Mouse (Mus musculus): Measurements from ENCODE around the gene Slc35f1. TPM values are rescaled to one million over a fixed set of nuclear protein-coding genes. Genes with fewer than 3 reads are reported as not detected.

Slc35f1 gene
- polyA plus RNA-seq, 1 experiment from 2014 or later, result 1.2 TPM

- H3K4me2 ChIP-seq, result no peak overlapping the region
- H3K4me1 ChIP-seq, result peaks cover 11% of the 10 kb centered on the region
- no peak for ATAC-seq (ENCODE audit: extremely low read depth, insufficient number of reproducible peaks, low FRiP score, low TSS enrichment)
- no peak overlapping the region for H3K9ac ChIP-seq
- WGBS, result 22% methylated on average over 3 of the region's 3 CpGs
- H3K4me3 ChIP-seq, result no peak overlapping the region
- no peaks in the 10 kb centered on the region for H3K36me3 ChIP-seq
- H3K27me3 ChIP-seq (replicated peaks), result no peaks in the 10 kb centered on the region
- no peaks in the 10 kb centered on the region for H3K9me3 ChIP-seq
- no peak overlapping the region for H3K27ac ChIP-seq (replicated peaks)
Measured at GRCm38 (mm10) chr10:53115028-53115427, 424.7 kb downstream of the Slc35f1 start.

- Histone ChIP-seq H3K4me2 (no peak overlapping the region), H3K4me3 (no peak overlapping the region), H3K36me3 (no peaks in the 10 kb centered on the region), H3K9ac (no peak overlapping the region), H3K27ac (replicated peaks) (no peak overlapping the region), H3K4me1 (peaks cover 11% of the 10 kb centered on the region), H3K9me3 (no peaks in the 10 kb centered on the region), H3K27me3 (replicated peaks) (no peaks in the 10 kb centered on the region)
- ATAC-seq (ENCODE audit: extremely low read depth, insufficient number of reproducible peaks, low FRiP score, low TSS enrichment), result no peak
- 73% methylated on average over 7 of the region's 7 CpGs for WGBS
Measured at GRCm38 (mm10) chr10:53115673-53116398, 425.5 kb downstream of the Slc35f1 start.

DNA sequence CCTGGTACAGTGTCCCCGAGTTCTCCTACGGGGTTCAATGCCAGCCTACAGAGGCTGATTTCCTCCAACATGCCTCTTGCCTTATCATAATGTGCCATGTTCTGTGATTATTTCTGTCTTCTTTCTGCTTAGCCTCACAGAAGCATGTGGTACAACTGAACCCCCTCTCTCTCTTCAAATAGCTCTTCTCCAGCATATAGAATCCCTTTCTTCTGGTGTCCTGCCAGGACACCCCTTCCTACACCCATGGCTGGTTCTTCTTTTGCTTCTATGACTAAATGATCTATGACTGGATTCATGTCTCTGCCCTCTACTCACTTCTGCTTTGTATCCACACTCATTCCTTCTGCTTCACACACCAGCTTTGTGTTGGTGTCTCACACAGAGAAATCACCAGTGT, 430.3 kb downstream of the Slc35f1 start:
- no peaks in the 10 kb centered on the region for H3K27me3 ChIP-seq (replicated peaks)
- H3K4me3 ChIP-seq, result no peak overlapping the region
- no peak overlapping the region for H3K27ac ChIP-seq (replicated peaks)
- peaks cover 8% of the 10 kb centered on the region for H3K4me1 ChIP-seq
- WGBS, result 70% methylated on average over 2 of the region's 2 CpGs
- H3K4me2 ChIP-seq, result no peak overlapping the region
- H3K9me3 ChIP-seq, result no peaks in the 10 kb centered on the region
- H3K9ac ChIP-seq, result no peak overlapping the region
- ATAC-seq (ENCODE audit: extremely low read depth, insufficient number of reproducible peaks, low FRiP score, low TSS enrichment), result no peak
- no peaks in the 10 kb centered on the region for H3K36me3 ChIP-seq

DNA sequence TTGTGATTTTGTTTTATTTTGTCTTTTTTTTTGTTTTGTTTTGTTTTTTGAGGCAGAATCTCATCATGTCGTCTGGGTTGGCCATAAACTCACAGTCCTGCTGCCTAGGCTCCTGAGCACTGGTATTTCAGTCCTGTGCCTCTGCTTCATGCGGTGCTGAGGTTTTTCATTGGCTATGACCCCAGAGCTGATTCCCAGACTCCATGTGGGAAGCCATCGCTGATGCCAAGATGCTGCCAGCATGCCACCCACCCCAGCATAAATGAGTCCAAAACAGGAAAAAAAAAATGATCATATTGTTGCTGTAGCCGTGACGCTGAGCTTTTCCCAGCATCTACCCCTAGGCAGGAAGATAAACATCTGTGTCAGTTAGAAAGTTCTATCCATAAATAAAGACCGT, 434.0 kb downstream of the Slc35f1 start:
- ATAC-seq (ENCODE audit: extremely low read depth, insufficient number of reproducible peaks, low FRiP score, low TSS enrichment), result no peak
- no peaks in the 10 kb centered on the region for H3K9me3 ChIP-seq
- H3K27ac ChIP-seq (replicated peaks), result no peak overlapping the region
- no peaks in the 10 kb centered on the region for H3K27me3 ChIP-seq (replicated peaks)
- H3K36me3 ChIP-seq, result no peaks in the 10 kb centered on the region
- no peaks in the 10 kb centered on the region for H3K4me1 ChIP-seq
- no peak overlapping the region for H3K4me2 ChIP-seq
- WGBS, result 76% methylated on average over 6 of the region's 6 CpGs
- no peak overlapping the region for H3K4me3 ChIP-seq
- H3K9ac ChIP-seq, result no peak overlapping the region

DNA sequence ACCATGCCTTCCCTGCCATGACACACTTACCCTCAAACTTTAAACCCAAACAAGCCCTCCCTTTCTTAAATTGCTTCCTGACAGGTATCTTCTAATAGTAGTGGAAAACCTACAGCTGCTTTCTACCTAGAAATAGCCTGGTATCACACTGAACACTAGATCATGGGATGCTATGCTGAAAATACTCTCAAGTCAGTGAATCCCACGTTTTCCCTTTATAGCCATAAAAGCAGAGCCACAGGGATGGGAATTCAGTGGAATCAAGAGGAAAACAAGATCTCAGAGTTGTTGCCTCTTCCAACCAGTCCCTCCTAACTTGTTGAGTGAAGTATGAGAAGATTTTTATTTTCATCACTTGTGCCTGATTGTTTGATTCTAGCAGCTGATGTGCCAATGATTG, 442.4 kb downstream of the Slc35f1 start:
- ATAC-seq (ENCODE audit: extremely low read depth, insufficient number of reproducible peaks, low FRiP score, low TSS enrichment), result no peak
- Histone ChIP-seq H3K4me1 (no peaks in the 10 kb centered on the region), H3K9ac (no peak overlapping the region), H3K27ac (replicated peaks) (no peak overlapping the region), H3K27me3 (replicated peaks) (no peaks in the 10 kb centered on the region), H3K36me3 (no peaks in the 10 kb centered on the region), H3K4me2 (no peak overlapping the region), H3K9me3 (no peaks in the 10 kb centered on the region), H3K4me3 (no peak overlapping the region)
- WGBS, result 57% methylated on average over 1 of the region's 1 CpGs

DNA sequence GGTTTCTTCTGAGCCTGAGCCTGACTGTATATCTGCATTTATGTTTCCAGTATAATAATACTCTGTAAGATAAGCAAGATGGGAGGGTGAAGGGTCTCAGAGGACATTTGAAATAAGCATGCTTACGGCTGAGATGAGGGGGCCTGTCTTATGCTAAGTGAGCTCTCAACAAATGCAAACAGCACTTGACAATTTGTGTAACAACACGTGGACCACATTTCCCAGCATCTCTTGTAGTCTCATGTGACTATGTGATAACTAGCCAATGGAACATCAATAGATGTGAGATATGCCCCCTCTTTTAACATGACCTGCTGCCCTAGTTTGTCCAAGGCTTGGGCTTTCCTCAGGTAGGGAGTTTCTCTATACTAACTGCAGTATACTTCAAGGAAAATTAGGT, 460.0 kb downstream of the Slc35f1 start:
- H3K4me2 ChIP-seq, result no peak overlapping the region
- H3K27ac ChIP-seq (replicated peaks), result no peak overlapping the region
- H3K9me3 ChIP-seq, result no peaks in the 10 kb centered on the region
- ATAC-seq (ENCODE audit: extremely low read depth, insufficient number of reproducible peaks, low FRiP score, low TSS enrichment), result no peak
- H3K36me3 ChIP-seq, result no peaks in the 10 kb centered on the region
- H3K27me3 ChIP-seq (replicated peaks), result no peaks in the 10 kb centered on the region
- no peaks in the 10 kb centered on the region for H3K4me1 ChIP-seq
- H3K9ac ChIP-seq, result no peak overlapping the region
- H3K4me3 ChIP-seq, result no peak overlapping the region
- 58% methylated on average over 2 of the region's 2 CpGs for WGBS

- Histone ChIP-seq H3K9ac (no peak overlapping the region), H3K36me3 (no peaks in the 10 kb centered on the region), H3K27me3 (replicated peaks) (no peaks in the 10 kb centered on the region), H3K4me1 (no peaks in the 10 kb centered on the region), H3K4me3 (no peak overlapping the region), H3K4me2 (no peak overlapping the region), H3K27ac (replicated peaks) (no peak overlapping the region), H3K9me3 (no peaks in the 10 kb centered on the region)
- 84% methylated on average over 2 of the region's 2 CpGs for WGBS
- no peak for ATAC-seq (ENCODE audit: extremely low read depth, insufficient number of reproducible peaks, low FRiP score, low TSS enrichment)
Measured at GRCm38 (mm10) chr10:53150916-53151315, 460.6 kb downstream of the Slc35f1 start.

- H3K27me3 ChIP-seq (replicated peaks), result no peaks in the 10 kb centered on the region
- H3K4me1 ChIP-seq, result peaks cover 6% of the 10 kb centered on the region
- no peaks in the 10 kb centered on the region for H3K36me3 ChIP-seq
- H3K27ac ChIP-seq (replicated peaks), result no peak overlapping the region
- H3K4me2 ChIP-seq, result no peak overlapping the region
- no peak overlapping the region for H3K4me3 ChIP-seq
- no peak for ATAC-seq (ENCODE audit: extremely low read depth, insufficient number of reproducible peaks, low FRiP score, low TSS enrichment)
- H3K9ac ChIP-seq, result no peak overlapping the region
- 23% methylated on average over 7 of the region's 7 CpGs for WGBS
- no peaks in the 10 kb centered on the region for H3K9me3 ChIP-seq
Measured at GRCm38 (mm10) chr10:53156374-53156773, 466.0 kb downstream of the Slc35f1 start.

- Histone ChIP-seq H3K36me3 (no peaks in the 10 kb centered on the region), H3K4me3 (no peak overlapping the region), H3K9me3 (no peaks in the 10 kb centered on the region), H3K27ac (replicated peaks) (no peak overlapping the region), H3K4me1 (peaks cover 6% of the 10 kb centered on the region), H3K4me2 (no peak overlapping the region), H3K9ac (no peak overlapping the region), H3K27me3 (replicated peaks) (no peaks in the 10 kb centered on the region)
- ATAC-seq (ENCODE audit: extremely low read depth, insufficient number of reproducible peaks, low FRiP score, low TSS enrichment), result no peak
- WGBS, result 72% methylated on average over 2 of the region's 2 CpGs
Measured at GRCm38 (mm10) chr10:53157740-53158139, 467.4 kb downstream of the Slc35f1 start.
